Mouse (Mus musculus): ENCODE measurements around the gene Olfr1274-ps. TPM values are rescaled to one million over a fixed set of nuclear protein-coding genes. Genes with fewer than 3 reads are reported as not detected.
"Not testable (repeated sequence)": the region's sequence is repeated elsewhere in the genome, so short reads cannot be mapped to it uniquely, and the experiment has no call there.

The Olfr1274-ps gene
- polyA plus RNA-seq, 1 experiment from 2014 or later, result not detected

GRCm38 (mm10) chr2:90441811-90442210 is 43.3 kb downstream of the Olfr1274-ps start:
- ATAC-seq (ENCODE audit: insufficient number of reproducible peaks, insufficient read depth, low FRiP score, low TSS enrichment, low read depth); H3K9me3 ChIP-seq; H3K9ac ChIP-seq (replicated peaks); H3K4me2 ChIP-seq; H3K36me3 ChIP-seq; H3K4me1 ChIP-seq (replicated peaks); H3K4me3 ChIP-seq (replicated peaks); H3K27ac ChIP-seq; H3K27me3 ChIP-seq: not testable (repeated sequence)
- 34% methylated on average over 4 of the region's 4 CpGs for WGBS

GRCm38 (mm10) chr2:90443811-90444210 is 45.3 kb downstream of the Olfr1274-ps start:
- Histone ChIP-seq H3K4me3 (replicated peaks) (no peak overlapping the region), H3K9ac (replicated peaks) (no peak overlapping the region), H3K9me3 (no peaks in the 10 kb centered on the region), H3K4me2 (no peak overlapping the region), H3K4me1 (replicated peaks) (no peaks in the 10 kb centered on the region), H3K36me3 (no peaks in the 10 kb centered on the region), H3K27ac (no peak overlapping the region), H3K27me3 (no peaks in the 10 kb centered on the region)
- ATAC-seq (ENCODE audit: insufficient number of reproducible peaks, insufficient read depth, low FRiP score, low TSS enrichment, low read depth), result no peak
- 88% methylated on average over 5 of the region's 5 CpGs for WGBS

- 85% methylated on average over 15 of the region's 15 CpGs for WGBS
- ATAC-seq (ENCODE audit: insufficient number of reproducible peaks, insufficient read depth, low FRiP score, low TSS enrichment, low read depth), result no peak
- no peaks in the 10 kb centered on the region for H3K4me1 ChIP-seq (replicated peaks)
- H3K4me3 ChIP-seq (replicated peaks), result no peak overlapping the region
- no peak overlapping the region for H3K9ac ChIP-seq (replicated peaks)
- no peak overlapping the region for H3K4me2 ChIP-seq
- H3K27ac ChIP-seq, result no peak overlapping the region
- H3K9me3 ChIP-seq, result no peaks in the 10 kb centered on the region
- H3K27me3 ChIP-seq, result no peaks in the 10 kb centered on the region
- no peaks in the 10 kb centered on the region for H3K36me3 ChIP-seq
Measured at GRCm38 (mm10) chr2:90448967-90449740, 50.7 kb downstream of the Olfr1274-ps start.

- Histone ChIP-seq H3K4me1 (replicated peaks) (no peaks in the 10 kb centered on the region), H3K9ac (replicated peaks) (no peak overlapping the region), H3K9me3 (no peaks in the 10 kb centered on the region), H3K36me3 (no peaks in the 10 kb centered on the region; the same call in 1 of the 2 replicates), H3K27me3 (no peaks in the 10 kb centered on the region), H3K4me3 (replicated peaks) (no peak overlapping the region), H3K4me2 (no peak overlapping the region), H3K27ac (no peak overlapping the region)
- WGBS, result 79% methylated on average over 3 of the region's 3 CpGs
- no peak for ATAC-seq (ENCODE audit: insufficient number of reproducible peaks, insufficient read depth, low FRiP score, low TSS enrichment, low read depth)
Measured at GRCm38 (mm10) chr2:90452380-90452779, 53.9 kb downstream of the Olfr1274-ps start.

Other genes starting within 250 kb of the Olfr1274-ps start
- gene Olfr1270, start 245.6 kb upstream of the Olfr1274-ps start, polyA plus RNA-seq (2016; fragmentation: Nextera tagmentation; extraction: Ambion mirVana), result not detected in 2 replicates
- gene Olfr1506, start 174.2 kb upstream of the Olfr1274-ps start, polyA plus RNA-seq (2016; fragmentation: Nextera tagmentation; extraction: Ambion mirVana), result not detected in 2 replicates
- not detected in 2 replicates for gene Olfr142, start 141.1 kb upstream of the Olfr1274-ps start, polyA plus RNA-seq (2016; fragmentation: Nextera tagmentation; extraction: Ambion mirVana)
- not detected in 2 replicates for gene Olfr1271, start 127.7 kb upstream of the Olfr1274-ps start, polyA plus RNA-seq (2016; fragmentation: Nextera tagmentation; extraction: Ambion mirVana)
- not detected in 2 replicates for gene Olfr1272, start 105.8 kb upstream of the Olfr1274-ps start, polyA plus RNA-seq (2016; fragmentation: Nextera tagmentation; extraction: Ambion mirVana)
- not detected in 2 replicates for gene Gm13769, start 76.5 kb upstream of the Olfr1274-ps start, polyA plus RNA-seq (2016; fragmentation: Nextera tagmentation; extraction: Ambion mirVana)
- gene Ptprj, start 182.0 kb downstream of the Olfr1274-ps start, polyA plus RNA-seq (2016; fragmentation: Nextera tagmentation; extraction: Ambion mirVana), result 1.3 and 1.5 TPM in 2 replicates

Data from limb, embryonic 12.5 days (tissue).